In genomic region chr8:107031577-107032090, GRCm38 (mm10) we compare ENCODE assay signal across 9 mouse cellular contexts. TPM values are rescaled to one million over a fixed set of nuclear protein-coding genes. Genes with fewer than 3 reads are reported as not detected.
DNase-seq lines count a peak whose midpoint lies in the region; ATAC-seq lines count a peak whose summit lies in the region.
"Had no signal": no experiment of that assay in that cellular context is flagged by ENCODE, and none has a peak within 500 bp of the region (broad histone marks: within the 10 kb centered on the region; RNA-seq: fewer than 3 reads in every experiment).

No protein-coding gene starts in this region.

- under 1% methylated on average over 40 of the region's 40 CpGs for WGBS in intestine, embryonic 14.5 days
- WGBS in midbrain, embryonic 14.5 days: under 1% methylated on average over 40 of the region's 40 CpGs

- peak overlapping the region; percentile 59 for H3K27ac ChIP-seq in intestine, embryonic 14.5 days (ENCODE audit: low read depth)
- peak overlapping the region; percentile 81 for H3K27ac ChIP-seq in midbrain, embryonic 14.5 days (replicated peaks; ENCODE audit: low read depth, low read length)

- no peaks in the 10 kb centered on the region for H3K9me3 ChIP-seq in intestine, embryonic 14.5 days (ENCODE audit: control insufficient read depth, low read length)
- H3K9me3 ChIP-seq in midbrain, embryonic 14.5 days (ENCODE audit: control insufficient read depth, low read length): no peaks in the 10 kb centered on the region

- H3K9ac ChIP-seq in intestine, embryonic 14.5 days (ENCODE audit: low read length): peak overlapping the region; percentile 91
- peak overlapping the region; percentile 93 for H3K9ac ChIP-seq in midbrain, embryonic 14.5 days (replicated peaks; ENCODE audit: low read length)

- H3K4me1 ChIP-seq in intestine, embryonic 14.5 days (replicated peaks; ENCODE audit: control insufficient read depth, insufficient read depth, low read length): peaks cover 10% of the 10 kb centered on the region
- H3K4me1 ChIP-seq in midbrain, embryonic 14.5 days (ENCODE audit: control insufficient read depth, insufficient read depth, low read length): peaks cover 15% of the 10 kb centered on the region

- H3K4me3 ChIP-seq in intestine, embryonic 14.5 days (ENCODE audit: low read depth, low read length): peak overlapping the region; percentile 96
- H3K4me3 ChIP-seq in midbrain, embryonic 14.5 days (replicated peaks; ENCODE audit: low read depth, low read length): peak overlapping the region; percentile 95

- H3K4me2 ChIP-seq in intestine, embryonic 14.5 days (ENCODE audit: low read length): peak overlapping the region; percentile 57
- peak overlapping the region; percentile 70 for H3K4me2 ChIP-seq in midbrain, embryonic 14.5 days (ENCODE audit: low read length)

- ATAC-seq in intestine, embryonic 14.5 days (replicated peaks; ENCODE audit: low FRiP score, low TSS enrichment, low read depth): no peak
- peak; percentile 9 for ATAC-seq in midbrain, embryonic 14.5 days (ENCODE audit: low FRiP score, low TSS enrichment)

- peak; percentile 20 for DNase-seq in embryo, embryonic 10.5 days (ENCODE audit: low spot score)
- no peak for DNase-seq in embryo, embryonic 9.5 days (ENCODE audit: extremely low spot score)
- DNase-seq in urinary bladder, postnatal 36 days (ENCODE audit: low spot score in 2 of 2): peak; percentile 17 to 20
- no peak for DNase-seq in urinary bladder, adult 18-20 months (ENCODE audit: low spot score in 2 of 2)
- no peak for DNase-seq in intestine, embryonic 14.5 days (ENCODE audit: low spot score)
- DNase-seq in midbrain, embryonic 14.5 days: no peak
- DNase-seq in gastrocnemius, postnatal 4 days (ENCODE audit: low spot score in 2 of 2): no peak
- DNase-seq in thymus, postnatal 25 days: no peak

- no peaks in the 10 kb centered on the region for H3K27me3 ChIP-seq in intestine, embryonic 14.5 days (replicated peaks; ENCODE audit: control insufficient read depth, insufficient read depth, low read length)
- no peaks in the 10 kb centered on the region for H3K27me3 ChIP-seq in midbrain, embryonic 14.5 days (ENCODE audit: control insufficient read depth, insufficient read depth, low read length)

- peaks cover 3% of the 10 kb centered on the region for H3K36me3 ChIP-seq in intestine, embryonic 14.5 days (ENCODE audit: control insufficient read depth, insufficient read depth, low read length)
- peaks cover 4% of the 10 kb centered on the region for H3K36me3 ChIP-seq in midbrain, embryonic 14.5 days (ENCODE audit: control insufficient read depth, insufficient read depth, low read length)

RNA-seq across cellular contexts. Expression of gene Vps4a, which starts 0.6 kb away (rescaled TPM):
- 64.2 and 68.3 TPM in 2 replicates for polyA plus RNA-seq in intestine, embryonic 14.5 days (2014; fragmentation: Nextera tagmentation; extraction: Ambion mirVana)
- polyA plus RNA-seq in midbrain, embryonic 14.5 days (2014; fragmentation: Nextera tagmentation; extraction: Ambion mirVana): 152 and 153 TPM in 2 replicates
- 10 to 100 TPM; 50.3 to 57.1 TPM for total RNA-seq in gastrocnemius, postnatal 4 days (2021)

RNA-seq across cellular contexts. Expression of gene Pdf, which starts 16.8 kb away (rescaled TPM):
- polyA plus RNA-seq in intestine, embryonic 14.5 days (2014; fragmentation: Nextera tagmentation; extraction: Ambion mirVana): 44.3 and 45.7 TPM in 2 replicates
- 29.1 and 33.0 TPM in 2 replicates for polyA plus RNA-seq in midbrain, embryonic 14.5 days (2014; fragmentation: Nextera tagmentation; extraction: Ambion mirVana)
- total RNA-seq in gastrocnemius, postnatal 4 days (2021): 10 to 100 TPM; 22.7 to 26.5 TPM

RNA-seq across cellular contexts. Expression of gene Cog8, which starts 24.9 kb away (rescaled TPM):
- polyA plus RNA-seq in intestine, embryonic 14.5 days (2014; fragmentation: Nextera tagmentation; extraction: Ambion mirVana): 37.9 and 38.7 TPM in 2 replicates
- 36.1 and 41.4 TPM in 2 replicates for polyA plus RNA-seq in midbrain, embryonic 14.5 days (2014; fragmentation: Nextera tagmentation; extraction: Ambion mirVana)
- total RNA-seq in gastrocnemius, postnatal 4 days (2021): 10 to 100 TPM; 19.9 to 21.0 TPM

RNA-seq across cellular contexts. Expression of gene Nip7, which starts 25.0 kb away (rescaled TPM):
- 102 and 107 TPM in 2 replicates for polyA plus RNA-seq in intestine, embryonic 14.5 days (2014; fragmentation: Nextera tagmentation; extraction: Ambion mirVana)
- polyA plus RNA-seq in midbrain, embryonic 14.5 days (2014; fragmentation: Nextera tagmentation; extraction: Ambion mirVana): 73.3 and 78.7 TPM in 2 replicates
- 10 to 100 TPM; 35.4 to 39.1 TPM for total RNA-seq in gastrocnemius, postnatal 4 days (2021)

RNA-seq across cellular contexts. Expression of gene Tmed6, which starts 33.8 kb away (rescaled TPM):
- 9.3 and 21.3 TPM in 2 replicates for polyA plus RNA-seq in intestine, embryonic 14.5 days (2014; fragmentation: Nextera tagmentation; extraction: Ambion mirVana)
- polyA plus RNA-seq in midbrain, embryonic 14.5 days (2014; fragmentation: Nextera tagmentation; extraction: Ambion mirVana): not detected in 2 replicates
- total RNA-seq in gastrocnemius, postnatal 4 days (2021): not detected
- total RNA-seq: left cerebral cortex, postnatal 14 days had no signal

Comparison
In these comparisons a context has a peak if more than half of its experiments do, and no peak if none do; other contexts are left out.
1. DNase-seq: peak in embryo, embryonic 10.5 days (single experiment) and urinary bladder, postnatal 36 days (2 of 2); none in embryo, embryonic 9.5 days (single experiment), urinary bladder, adult 18-20 months (0 of 2), intestine, embryonic 14.5 days (single experiment), midbrain, embryonic 14.5 days (single experiment), gastrocnemius, postnatal 4 days (0 of 2) and thymus, postnatal 25 days (single experiment).